Mouse (Mus musculus): ENCODE measurements at regions not wholly inside any gene's neighbourhood (a gene's known extent, or its start where the extent isn't known, plus 50 kb on each side); places are given as distances from the start of the nearest gene placed in this dataset.

GRCm38 (mm10) chr17:84097871-84098430, 89.8 kb downstream of the Zfp36l2 start:
- TF ChIP-seq POLR2A (IDR thresholded peaks at IDR 0.05; ENCODE audit: low read depth, low read length) = no peak
- no peak for TF ChIP-seq CTCF (conservative IDR thresholded peaks at IDR 0.05; ENCODE audit: insufficient read depth, insufficient read length, low read depth, low read length)
